Mouse (Mus musculus): Measurements from ENCODE around the gene Jak3.
A peak's percentile ranks its signal among the peaks of the same experiment; 100 is the strongest.

Gene Jak3

DNA sequence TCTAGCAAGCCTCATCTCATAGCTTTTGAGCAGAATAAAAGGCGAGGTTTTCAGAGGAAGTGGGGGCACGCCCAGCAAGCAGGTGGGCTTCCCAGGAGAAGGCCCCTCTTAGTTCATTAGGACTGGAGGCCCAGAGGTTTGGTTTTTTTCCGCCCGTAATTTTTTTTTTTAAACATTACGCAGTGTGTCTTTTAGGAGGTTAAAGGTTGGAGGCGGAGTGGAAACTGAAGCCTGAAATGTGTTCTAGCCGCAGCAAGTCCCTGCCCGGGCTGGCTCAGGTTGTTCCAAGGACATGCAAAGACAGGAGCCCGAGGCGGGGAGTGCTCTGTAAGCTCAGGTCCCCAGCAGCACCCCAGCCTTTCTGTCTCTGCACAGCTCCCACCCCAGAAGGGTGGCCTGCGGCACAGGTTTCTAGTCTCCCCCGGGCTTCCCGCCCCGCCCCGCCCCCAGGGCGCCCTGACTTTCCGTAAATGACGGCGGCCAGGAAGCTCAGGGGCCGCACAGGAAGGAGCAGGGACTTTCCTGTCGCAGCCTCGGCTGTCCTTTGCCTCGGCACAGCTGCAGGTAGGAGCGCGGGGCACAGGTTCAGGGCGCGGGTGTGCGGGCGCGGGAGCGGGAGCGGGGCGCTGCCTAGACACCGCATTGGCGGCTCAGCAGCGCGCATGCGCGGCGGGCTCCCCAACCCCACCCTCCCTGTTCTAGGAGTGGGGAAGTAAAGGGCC, at the start of gene Jak3:
Jak3 (plus strand) TSS at position 277 of the 722 bp plus-strand sequence.
- no peak for DNase-seq (ENCODE audit: extremely low spot score, low spot score)

DNA sequence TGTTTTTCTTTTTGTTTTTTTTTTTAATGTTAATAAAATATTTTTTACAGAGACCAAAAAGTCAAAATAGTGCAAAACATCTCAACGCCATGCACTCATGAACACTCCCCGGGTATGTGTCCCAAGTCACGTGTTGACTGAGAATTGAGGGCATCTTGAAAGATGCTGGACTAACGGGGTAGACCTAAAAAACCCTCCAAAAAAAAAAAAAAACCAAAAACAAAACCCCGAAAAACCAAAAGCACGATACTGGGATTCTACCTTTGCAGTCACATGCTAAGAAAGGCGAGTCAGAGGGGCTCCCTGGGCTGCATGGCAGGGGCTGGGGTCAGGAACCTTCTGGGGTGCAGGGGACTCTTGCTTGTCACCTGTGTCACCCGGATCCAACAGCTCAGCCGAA, 49.3 kb upstream of the Jak3 start:
- no peak for DNase-seq (ENCODE audit: extremely low spot score, low spot score)

DNA sequence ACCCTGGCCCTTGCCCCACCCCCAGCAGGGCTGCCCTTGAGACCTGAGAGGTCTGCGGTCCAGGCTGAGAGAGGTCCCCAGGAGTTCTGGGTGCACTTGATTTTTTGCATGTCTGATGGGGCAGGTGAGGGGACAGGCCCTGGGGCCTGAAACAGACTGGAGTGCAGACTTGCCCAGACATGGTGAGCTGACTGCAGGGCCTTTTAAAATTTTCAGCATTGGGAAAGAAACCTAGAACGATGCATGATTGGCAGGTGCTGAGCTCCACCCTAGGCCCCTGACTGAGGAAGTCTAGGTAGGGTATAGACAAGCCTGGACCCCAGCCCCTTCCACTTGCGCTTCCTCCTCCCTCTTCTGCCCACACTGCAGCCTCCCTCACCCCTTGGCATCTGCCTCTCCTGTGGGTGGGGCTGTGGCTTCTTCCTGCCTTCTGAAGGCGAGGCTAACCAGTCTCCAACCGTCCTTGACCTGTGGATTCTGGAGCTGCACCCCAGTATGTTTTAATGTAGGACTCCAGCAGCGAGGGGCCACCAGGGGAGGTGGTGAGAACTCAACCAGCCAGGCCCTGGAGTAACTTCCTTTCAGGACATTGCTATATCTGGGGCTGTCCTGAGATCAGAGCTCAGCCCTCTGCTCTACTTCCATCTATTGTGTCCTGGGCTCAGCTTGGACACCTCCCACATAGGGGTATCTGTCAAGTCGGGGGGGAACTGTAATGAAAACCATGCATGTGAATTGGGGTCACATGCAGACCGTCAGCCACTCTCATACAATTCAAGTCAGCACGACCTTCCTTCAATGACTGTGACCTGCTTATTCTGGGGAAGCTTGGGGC, 48.6 kb upstream of the Jak3 start:
- no peak for DNase-seq (ENCODE audit: extremely low spot score, low spot score)

DNA sequence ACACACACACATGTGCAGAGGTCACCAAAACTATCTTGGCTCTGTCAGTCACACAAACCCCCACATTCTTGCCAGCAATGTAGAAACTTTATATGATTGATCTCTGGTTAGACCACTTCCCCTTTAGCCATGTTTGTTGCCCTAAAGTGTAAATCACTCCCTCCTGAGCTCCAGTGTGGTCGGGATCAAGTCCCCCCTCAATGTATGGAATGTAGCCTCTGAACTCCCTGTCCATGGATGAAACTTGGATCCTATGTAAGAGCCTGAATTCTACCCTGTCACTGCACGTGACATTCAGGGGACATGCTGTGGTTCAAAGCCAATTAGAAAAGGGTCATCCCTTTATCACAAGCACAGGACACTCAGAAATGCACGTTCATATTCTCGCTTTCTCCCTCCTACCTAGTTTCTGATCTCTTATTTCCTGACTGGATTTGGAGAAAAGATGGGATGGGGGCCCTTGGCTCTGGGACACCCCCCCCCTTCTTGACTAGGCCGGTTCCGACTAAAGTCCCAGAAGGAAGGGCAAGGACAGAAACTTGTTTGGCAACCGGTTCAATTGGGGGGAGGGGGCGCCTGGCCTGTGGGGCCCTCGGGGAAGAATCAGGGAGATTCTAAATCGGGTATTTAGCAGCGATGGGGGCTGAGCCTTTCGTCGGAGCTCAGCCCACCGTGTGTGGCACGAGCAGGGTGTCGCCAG, 47.5 kb upstream of the Jak3 start:
- DNase-seq (ENCODE audit: extremely low spot score, low spot score), result no peak

DNA sequence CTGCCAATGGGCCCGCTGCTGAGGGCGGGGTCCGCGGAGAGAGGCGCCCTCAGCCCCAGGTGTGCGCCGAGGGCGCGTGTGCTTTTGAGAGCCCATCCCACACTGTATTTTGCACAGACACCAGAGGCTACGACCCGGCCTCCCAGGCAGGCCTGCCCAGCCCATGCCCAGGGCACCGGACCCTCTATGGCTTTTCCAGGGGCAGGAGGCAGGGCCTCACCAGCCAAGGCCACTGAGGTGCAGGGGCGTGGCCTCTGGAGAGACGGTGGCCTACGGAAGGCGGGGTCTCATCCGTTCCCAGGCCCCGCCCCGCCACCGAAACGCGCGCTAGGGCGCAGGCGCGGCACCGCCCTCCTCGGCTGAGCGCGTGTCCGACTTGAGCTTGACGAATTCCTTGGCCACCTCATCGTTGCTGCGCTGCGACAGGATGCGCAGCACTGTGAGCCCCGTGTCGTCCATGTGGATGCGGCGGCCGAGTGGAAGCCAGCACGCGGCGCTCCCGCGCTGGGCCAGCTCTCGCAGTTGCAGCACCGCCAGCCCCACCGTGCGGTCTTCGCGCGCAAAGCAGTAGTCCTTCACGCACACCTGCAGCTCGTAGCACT, 46.9 kb upstream of the Jak3 start:
- DNase-seq (ENCODE audit: extremely low spot score, low spot score), result peak; percentile 95

DNA sequence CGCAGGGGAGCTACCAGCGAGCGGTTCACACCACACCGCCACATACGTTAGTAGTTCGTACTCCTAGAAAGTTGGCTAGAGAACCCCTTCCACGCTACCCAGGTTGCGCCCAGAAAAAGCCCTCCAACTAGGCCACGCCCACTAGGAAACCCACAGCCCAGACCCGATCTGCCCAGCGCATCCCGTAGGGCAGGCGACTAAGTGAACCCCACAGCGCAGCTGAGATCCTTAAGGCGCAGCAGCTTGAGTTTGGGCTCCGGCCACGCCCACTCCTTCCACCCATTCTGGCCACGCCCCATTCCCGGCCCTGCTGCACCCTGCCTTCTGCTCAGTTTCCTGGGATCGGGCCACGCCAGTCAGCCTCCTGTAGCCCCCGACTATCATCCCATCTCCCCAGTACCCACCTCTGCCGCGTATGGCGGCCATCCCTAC, 46.3 kb upstream of the Jak3 start:
- no peak for DNase-seq (ENCODE audit: extremely low spot score, low spot score)

DNA sequence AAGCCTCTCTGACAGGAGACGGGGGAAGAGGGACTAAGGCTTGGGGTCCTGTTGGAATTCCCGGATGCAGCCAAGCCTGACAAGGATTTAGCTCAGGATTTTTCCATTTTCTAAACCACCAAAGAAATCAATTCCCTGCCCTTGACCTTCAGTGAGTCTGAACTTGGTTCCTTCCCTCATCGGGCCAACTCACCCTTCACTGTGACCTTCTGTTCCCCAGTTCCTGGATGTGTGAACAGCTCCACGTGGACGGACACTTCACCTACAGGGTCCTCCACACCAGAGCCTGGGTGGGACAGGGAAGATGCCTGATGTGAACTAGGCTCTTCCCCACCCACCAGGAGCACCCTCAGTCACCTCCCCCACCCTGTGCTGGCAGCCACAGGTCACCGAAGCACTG, 45.3 kb upstream of the Jak3 start:
- no peak for DNase-seq (ENCODE audit: extremely low spot score, low spot score)

DNA sequence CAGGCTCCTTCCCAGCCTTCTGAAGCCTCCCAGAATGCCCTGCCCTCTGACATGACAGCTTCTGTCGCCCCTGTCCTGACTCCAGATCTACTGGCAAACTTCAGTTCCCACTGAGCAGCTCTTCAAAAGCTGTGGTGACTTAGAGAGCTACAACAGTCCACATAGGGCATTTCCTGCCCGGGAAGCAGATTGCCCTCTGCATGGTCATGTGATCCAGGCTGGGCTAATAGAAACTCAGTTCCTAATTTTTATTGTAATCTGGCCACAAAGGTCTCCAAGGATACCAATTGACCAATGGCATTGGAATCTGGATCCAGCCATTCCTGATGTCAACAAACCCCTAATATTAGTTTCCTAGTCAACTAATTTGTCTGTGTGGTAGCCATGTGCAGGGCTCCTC, 44.2 kb upstream of the Jak3 start:
- no peak for DNase-seq (ENCODE audit: extremely low spot score, low spot score)

DNA sequence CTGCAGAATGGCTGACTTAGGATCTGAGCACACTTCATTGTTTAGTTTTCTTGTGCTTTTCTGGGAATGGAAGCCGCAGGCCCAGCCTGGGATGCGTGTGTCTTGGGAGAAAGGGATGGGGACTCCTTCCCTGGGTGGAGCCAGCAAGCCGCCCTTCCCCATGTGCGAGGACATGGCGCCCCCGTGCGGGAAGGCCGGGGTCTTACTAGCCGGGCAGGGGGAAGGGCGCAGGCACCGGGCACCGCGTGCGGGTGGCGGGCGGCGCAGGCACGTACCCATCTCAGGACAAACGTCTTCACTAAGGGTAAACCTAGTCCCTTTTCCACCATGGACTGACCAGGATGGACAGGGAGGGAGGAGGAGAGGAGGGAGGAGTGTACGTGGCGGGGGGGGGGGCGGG, 42.9 kb upstream of the Jak3 start:
- no peak for DNase-seq (ENCODE audit: extremely low spot score, low spot score)

DNA sequence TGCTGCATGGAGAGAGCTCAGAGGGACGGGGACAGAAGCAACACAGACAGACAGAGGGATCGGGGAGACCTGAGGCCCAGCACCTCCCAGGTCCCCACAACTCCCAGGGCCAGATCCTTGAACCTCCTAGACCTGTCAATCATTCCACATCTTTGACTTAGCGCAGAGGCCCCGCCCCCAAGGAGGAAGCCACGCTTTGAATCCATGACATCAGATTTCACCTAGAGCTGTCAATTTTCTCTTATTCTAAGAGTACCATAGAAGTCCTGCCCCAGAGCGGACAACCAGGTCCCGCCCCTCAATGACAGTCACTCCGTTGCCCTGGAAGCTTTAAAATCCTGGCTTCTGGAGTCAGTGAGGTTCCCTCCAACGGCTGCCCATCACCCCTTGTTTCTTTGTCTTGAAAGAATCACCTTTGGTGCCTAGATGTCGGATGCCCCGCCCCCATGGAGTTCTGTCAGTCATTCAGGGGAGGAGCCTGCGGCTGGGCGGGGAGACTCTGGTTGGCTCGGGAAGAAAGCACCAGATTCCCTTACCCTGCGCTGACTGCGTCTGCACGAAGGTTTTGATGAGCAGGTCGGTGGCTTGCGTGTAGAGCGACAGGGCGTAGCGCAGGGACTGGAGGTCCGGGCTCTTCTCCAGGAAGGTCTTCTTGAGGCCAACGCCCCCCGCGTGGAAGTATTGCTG, 42.0 kb upstream of the Jak3 start:
- peak; percentile 63 for DNase-seq (ENCODE audit: extremely low spot score, low spot score)

DNA sequence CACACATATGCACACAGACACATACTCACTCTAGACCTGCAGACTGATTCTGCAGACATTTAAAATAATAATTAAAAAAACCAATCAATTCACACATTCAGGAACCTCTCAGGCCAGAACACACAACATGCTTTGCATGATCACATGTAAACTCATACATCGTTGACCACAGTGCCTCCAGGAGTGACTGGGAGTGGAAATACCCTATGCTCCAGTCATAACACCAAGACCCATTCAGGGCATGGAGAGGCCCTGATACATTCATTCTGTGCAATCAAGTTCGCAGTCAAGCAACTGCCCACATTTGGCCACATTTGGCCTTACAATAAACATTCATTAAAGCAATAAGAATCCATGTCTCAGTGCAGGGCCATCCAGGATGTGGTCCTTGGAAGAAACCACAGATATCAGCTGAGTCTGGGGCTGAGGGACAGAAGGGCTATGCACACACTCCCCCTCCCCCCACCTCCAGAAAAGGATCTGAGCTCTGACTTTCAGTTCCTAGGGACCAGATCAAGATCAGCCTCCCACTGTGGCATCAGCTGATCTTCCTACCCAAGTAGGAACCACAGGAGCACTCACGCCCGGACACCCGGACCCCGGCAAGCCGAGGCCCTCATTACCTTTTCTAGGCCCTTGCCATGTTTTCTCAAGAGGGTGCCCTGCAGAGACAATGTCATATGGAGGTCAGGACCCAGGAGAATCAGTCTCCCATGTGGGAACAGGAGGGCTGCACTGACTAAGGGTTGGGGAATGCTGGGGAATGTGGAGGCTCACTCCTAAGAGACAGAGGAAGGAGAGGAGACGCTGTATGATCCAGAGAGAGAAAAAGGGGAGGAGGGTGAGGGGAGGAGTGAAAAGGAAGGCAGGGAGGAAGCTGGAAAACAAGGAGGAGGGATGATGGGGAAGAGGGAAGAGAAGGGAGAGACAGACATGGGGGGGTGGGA, 38.7 kb upstream of the Jak3 start:
- DNase-seq (ENCODE audit: extremely low spot score, low spot score), result no peak

DNA sequence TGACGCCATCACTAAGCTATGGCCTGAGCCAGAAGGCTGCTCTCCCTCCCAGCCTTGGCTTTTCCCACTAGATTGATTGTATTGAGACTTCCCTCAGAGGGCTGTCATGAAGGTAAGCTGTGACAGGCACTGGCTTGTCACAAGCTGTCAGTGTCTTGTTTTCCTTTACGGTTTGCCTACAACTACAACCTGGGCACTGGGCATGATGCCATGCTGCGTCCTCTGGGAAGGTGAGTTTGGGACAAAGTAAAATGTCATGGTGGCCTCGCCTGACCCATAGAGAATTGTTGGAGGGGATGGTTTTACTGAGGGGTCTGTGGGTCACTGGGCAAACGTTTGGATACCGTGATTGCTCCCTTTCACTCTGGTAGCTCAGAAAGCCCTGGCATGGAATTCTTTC, 37.8 kb upstream of the Jak3 start:
- no peak for DNase-seq (ENCODE audit: extremely low spot score, low spot score)

DNA sequence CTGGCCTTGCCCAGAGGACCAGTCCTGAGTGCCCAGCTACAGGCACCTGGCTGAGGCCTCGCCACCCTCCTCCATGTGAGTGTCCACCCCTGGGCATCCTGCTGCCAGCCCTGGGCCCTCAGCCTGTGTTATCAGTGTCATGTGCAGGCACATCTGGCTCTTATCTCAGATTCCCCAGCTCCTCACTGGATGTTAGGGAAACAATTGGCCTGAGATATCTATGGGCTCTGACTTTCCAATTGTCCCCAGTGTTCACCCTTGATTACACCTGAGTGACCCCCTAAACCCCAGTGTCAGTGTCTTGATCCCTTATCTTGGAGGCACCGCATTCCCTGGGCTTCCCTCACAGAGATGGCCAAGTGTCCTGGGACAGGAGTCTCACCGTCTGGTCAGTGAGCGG, 36.8 kb upstream of the Jak3 start:
- DNase-seq (ENCODE audit: extremely low spot score, low spot score), result no peak

DNA sequence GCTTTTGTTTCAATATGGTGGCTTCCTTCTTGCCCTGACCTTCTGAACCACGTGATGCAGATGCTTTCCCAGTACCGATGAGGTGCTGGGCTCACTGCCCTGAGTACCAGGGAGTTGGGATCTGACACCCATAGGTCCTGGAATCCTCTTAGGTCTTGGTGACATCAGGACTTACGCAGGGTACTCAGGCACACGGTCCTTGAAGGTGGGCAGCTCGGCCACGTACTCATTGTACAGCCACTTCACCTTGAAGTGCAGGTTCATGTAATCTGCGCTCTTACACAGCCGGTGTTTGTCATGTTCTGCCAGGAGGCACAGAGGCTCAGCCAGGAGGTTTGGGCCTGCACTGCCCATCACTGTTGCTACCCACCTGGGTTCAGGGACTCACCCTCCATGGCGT, 30.6 kb upstream of the Jak3 start:
- DNase-seq (ENCODE audit: extremely low spot score, low spot score), result no peak

DNA sequence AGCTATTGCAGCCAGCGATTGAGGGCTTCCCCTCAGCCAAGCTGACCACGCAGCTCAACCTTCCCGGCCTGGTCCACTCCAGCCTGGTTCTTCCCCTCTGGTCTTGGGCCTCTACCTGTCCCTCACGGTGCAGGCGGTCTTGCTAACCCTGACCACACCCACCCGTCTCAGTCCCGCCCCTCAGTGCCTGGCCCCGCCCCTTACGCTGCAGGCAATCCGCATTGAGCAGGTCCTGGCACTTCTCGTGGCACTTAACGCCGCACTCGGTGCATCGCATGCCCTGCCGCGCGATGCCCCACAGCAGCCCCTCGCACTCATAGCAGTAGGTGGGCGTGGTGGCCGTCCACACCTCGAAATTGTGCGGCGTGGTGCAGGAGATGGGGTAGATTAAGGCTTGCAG, 21.5 kb upstream of the Jak3 start:
- DNase-seq (ENCODE audit: extremely low spot score, low spot score), result no peak

DNA sequence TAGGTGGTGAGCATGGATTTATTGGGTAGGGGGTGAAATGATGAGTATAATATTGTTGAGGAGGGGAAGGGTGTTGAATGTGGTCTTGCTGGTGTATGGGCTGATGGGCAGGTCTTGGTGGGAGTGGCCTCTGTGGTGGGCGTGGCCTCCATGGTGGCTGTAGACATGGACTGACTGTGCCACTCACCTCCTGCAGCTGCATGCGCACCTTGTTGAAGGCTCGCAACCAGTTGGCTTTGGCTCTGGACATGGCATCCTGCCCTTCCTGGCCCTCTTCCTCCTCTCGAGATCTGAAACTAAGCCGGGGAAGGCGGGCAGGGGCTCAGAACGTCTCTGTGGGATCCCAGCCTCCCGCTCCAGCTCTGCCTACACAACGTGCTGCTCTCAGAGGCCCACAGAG, 18.3 kb upstream of the Jak3 start:
- DNase-seq (ENCODE audit: extremely low spot score, low spot score), result no peak

DNA sequence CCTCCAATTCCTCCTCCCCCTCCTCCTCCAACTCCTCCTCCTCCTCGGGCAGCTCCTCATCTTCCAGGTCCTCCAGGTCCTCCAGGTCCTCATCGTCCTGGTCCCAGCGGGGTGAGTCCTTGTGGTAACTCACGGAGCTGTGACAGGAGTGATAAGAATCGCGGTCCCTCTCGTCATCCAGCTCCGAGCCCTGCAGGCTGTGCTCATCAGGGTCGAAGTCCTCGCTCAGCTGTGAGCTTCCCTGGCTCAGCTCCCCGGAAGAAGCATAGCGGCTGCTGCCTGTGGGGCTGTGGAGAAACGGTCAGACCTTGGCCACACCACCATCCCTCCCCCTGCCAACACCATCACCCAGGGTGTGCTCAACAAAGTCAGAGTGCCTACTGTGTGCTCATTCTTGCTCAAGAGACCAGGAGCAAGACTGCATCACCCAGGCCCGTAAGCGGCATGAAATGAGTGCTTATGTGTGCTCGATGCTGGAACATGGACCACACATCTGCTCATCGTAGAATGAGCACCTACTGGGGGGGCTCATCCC, 17.5 kb upstream of the Jak3 start:
- DNase-seq (ENCODE audit: extremely low spot score, low spot score), result no peak

DNA sequence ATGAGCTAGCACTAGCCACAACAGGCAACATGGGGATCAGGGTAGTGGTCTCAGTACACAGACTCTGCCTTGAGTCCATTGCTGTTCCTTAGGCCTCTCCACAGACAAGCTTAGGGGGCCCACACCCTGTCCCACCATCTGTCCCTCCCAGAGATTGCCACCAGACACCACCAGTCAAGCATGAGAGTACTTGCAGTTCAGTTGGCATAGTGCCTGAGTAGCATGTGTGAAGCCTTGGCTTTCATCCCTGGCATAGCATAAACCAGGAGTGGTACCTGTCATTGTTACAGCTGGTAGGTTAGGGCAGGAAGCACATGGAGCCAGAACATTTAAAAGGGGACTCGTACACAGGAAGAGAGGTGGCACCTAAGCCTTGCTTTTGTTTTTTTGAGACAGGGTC, 16.3 kb upstream of the Jak3 start:
- DNase-seq (ENCODE audit: extremely low spot score, low spot score), result no peak

DNA sequence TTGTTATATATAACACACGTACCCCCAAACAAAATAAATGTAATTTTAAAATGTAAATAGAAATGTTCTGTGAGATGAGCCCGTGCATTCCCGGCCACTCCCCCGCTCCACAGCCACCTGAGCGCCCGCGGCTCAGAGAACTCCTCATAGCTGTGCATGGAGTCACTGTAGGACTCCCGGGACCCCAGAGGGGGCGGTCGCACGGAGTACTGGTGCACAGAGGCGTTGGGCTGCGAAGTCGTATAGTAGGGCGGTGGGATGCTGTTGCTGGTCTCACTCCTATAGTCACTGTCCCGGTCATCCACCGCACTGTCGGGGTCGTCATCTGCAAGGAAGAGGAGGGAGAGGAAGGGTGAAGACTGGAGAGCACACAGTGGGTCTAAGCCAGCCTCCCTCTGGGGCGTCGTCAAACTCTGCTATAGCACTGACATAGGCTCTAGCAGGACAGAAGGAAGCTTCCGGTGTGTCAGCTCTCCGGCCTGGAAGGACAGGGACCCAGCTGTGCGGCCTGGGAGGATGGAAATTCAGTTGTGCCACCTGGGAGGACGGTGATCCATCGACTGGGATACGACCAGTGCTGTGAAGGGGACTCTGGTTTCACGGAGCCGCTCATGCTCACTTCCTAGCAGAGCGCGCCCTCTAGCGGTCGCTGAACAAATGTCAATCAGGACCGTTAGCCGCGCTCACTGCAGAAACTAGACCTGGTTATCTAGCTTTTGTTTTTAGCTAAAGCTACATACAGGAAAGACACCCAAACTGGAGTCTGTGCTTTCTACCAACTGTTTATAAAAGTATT, 15.6 kb upstream of the Jak3 start:
- peak; percentile 90 for DNase-seq (ENCODE audit: extremely low spot score, low spot score)
